Mouse (Mus musculus) midbrain, embryonic 12.5 days (tissue): Measurements from ENCODE around the gene 0610010F05Rik. TPM values are rescaled to one million over a fixed set of nuclear protein-coding genes. Genes with fewer than 3 reads are reported as not detected.
A peak's percentile ranks its signal among the peaks of the same experiment; 100 is the strongest.

Experiments used
- ATAC-seq: fragments of 200-750 bp; cut with Nextera tagmentation; 2 replicates; pipeline ENCODE4 v1.8.0; 2017; ENCODE audit warnings: low read depth, moderate TSS enrichment, moderate library complexity; ENCODE audit not compliant: low FRiP score
- H3K27ac ChIP-seq: fragments of 300-500 bp; sonication (generic); replicated peaks from 2 replicates; pipeline ENCODE4 v1.5.1; 2016; ENCODE audit warnings: mild to moderate bottlenecking
- H3K27me3 ChIP-seq: fragments of 300-500 bp; sonication (generic); 2 replicates; pipeline ENCODE4 v1.6.1; 2016; ENCODE audit warnings: mild to moderate bottlenecking
- H3K36me3 ChIP-seq: fragments of 300-500 bp; sonication (generic); 2 replicates; pipeline ENCODE4 v1.6.1; 2016
- H3K4me1 ChIP-seq: fragments of 300-500 bp; sonication (generic); 2 replicates; pipeline ENCODE4 v1.6.1; 2016
- H3K4me2 ChIP-seq: fragments of 300-500 bp; sonication (generic); replicated peaks from 2 replicates; pipeline ENCODE4 v1.6.1; 2016; ENCODE audit warnings: mild to moderate bottlenecking, moderate library complexity
- H3K4me3 ChIP-seq: fragments of 300-500 bp; sonication (generic); 2 replicates; pipeline ENCODE4 v1.5.1; 2016; ENCODE audit warnings: mild to moderate bottlenecking
- H3K9ac ChIP-seq: fragments of 300-500 bp; sonication (generic); replicated peaks from 2 replicates; pipeline ENCODE4 v1.6.1; 2016; ENCODE audit warnings: mild to moderate bottlenecking, moderate library complexity
- H3K9me3 ChIP-seq: fragments of 300-500 bp; sonication (generic); 2 replicates; pipeline ENCODE4 v1.6.1; 2016; ENCODE audit warnings: mild to moderate bottlenecking
- WGBS: fragments of 180-500 bp; shearing (Covaris S2); methylation state at CpG from one replicate; pipeline ENCODE4 v1.1.7; 2016; 5-methylcytosine and 5-hydroxymethylcytosine counted together
- polyA plus RNA-seq: library from polyadenylated mRNA; unstranded; fragments of >200 nt; fragmentation: Nextera tagmentation; extraction: Ambion mirVana; gene quantifications from 2 replicates; pipeline ENCODE4 v1.2.1, GENCODE M21; 2016

Gene 0610010F05Rik
- polyA plus RNA-seq = 78.2 and 90.4 TPM in 2 replicates

- WGBS = under 1% methylated on average over 85 of the region's 103 CpGs
- H3K9me3 ChIP-seq = no peaks in the 10 kb centered on the region
Measured at GRCm38 (mm10) chr11:23632945-23633878, at the start of gene 0610010F05Rik. TSS of gene 0610010F05Rik (minus strand) at chr11:23633639.

GRCm38 (mm10) chr11:23682561-23682960 lies 49.1 kb upstream of the 0610010F05Rik start:
- no peak overlapping the region for H3K4me3 ChIP-seq
- H3K36me3 ChIP-seq = peaks cover 33% of the 10 kb centered on the region
- WGBS = 91% methylated on average over 5 of the region's 5 CpGs

More at GRCm38 (mm10) chr11:23632945-23633878, at the start of gene 0610010F05Rik:
- Histone ChIP-seq H3K36me3 (peaks cover 12% of the 10 kb centered on the region; the same call in 1 of the 2 replicates), H3K27me3 (no peaks in the 10 kb centered on the region), H3K9ac (peak within 1 kb of the TSS; percentile 87), H3K4me1 (peaks cover 12% of the 10 kb centered on the region; the same call in 1 of the 2 replicates), H3K27ac (peak within 1 kb of the TSS; percentile 95), H3K4me2 (peak within 1 kb of the TSS; percentile 62), H3K4me3 (peak within 1 kb of the TSS; percentile 79)
- peak; percentile 100 for ATAC-seq

GRCm38 (mm10) chr11:23680435-23680950 lies 47.1 kb upstream of the 0610010F05Rik start:
- Histone ChIP-seq H3K9me3 (no peaks in the 10 kb centered on the region), H3K4me2 (no peak overlapping the region), H3K4me1 (no peaks in the 10 kb centered on the region), H3K27me3 (no peaks in the 10 kb centered on the region), H3K36me3 (peaks cover 50% of the 10 kb centered on the region), H3K9ac (no peak overlapping the region), H3K4me3 (no peak overlapping the region), H3K27ac (no peak overlapping the region)
- no peak for ATAC-seq
- WGBS = 90% methylated on average over 6 of the region's 6 CpGs

More at GRCm38 (mm10) chr11:23682561-23682960, 49.1 kb upstream of the 0610010F05Rik start:
- Histone ChIP-seq H3K9me3 (no peaks in the 10 kb centered on the region), H3K27me3 (no peaks in the 10 kb centered on the region), H3K4me2 (no peak overlapping the region), H3K9ac (no peak overlapping the region), H3K4me1 (no peaks in the 10 kb centered on the region), H3K27ac (no peak overlapping the region)
- no peak for ATAC-seq

GRCm38 (mm10) chr11:23679044-23679642 lies 45.7 kb upstream of the 0610010F05Rik start:
- no peak overlapping the region for H3K27ac ChIP-seq
- no peak overlapping the region for H3K4me2 ChIP-seq
- H3K4me1 ChIP-seq = no peaks in the 10 kb centered on the region
- H3K4me3 ChIP-seq = no peak overlapping the region
- no peaks in the 10 kb centered on the region for H3K27me3 ChIP-seq
- 49% methylated on average over 3 of the region's 3 CpGs for WGBS
- peak; percentile 44 for ATAC-seq
- peaks cover 62% of the 10 kb centered on the region for H3K36me3 ChIP-seq
- no peaks in the 10 kb centered on the region for H3K9me3 ChIP-seq
- no peak overlapping the region for H3K9ac ChIP-seq

GRCm38 (mm10) chr11:23676100-23676499 lies 42.7 kb upstream of the 0610010F05Rik start:
- 90% methylated on average over 5 of the region's 5 CpGs for WGBS
- no peak for ATAC-seq
- no peak overlapping the region for H3K4me2 ChIP-seq
- H3K4me3 ChIP-seq = no peak overlapping the region
- H3K36me3 ChIP-seq = peaks cover 73% of the 10 kb centered on the region
- H3K27me3 ChIP-seq = no peaks in the 10 kb centered on the region
- no peak overlapping the region for H3K9ac ChIP-seq
- H3K4me1 ChIP-seq = no peaks in the 10 kb centered on the region
- no peak overlapping the region for H3K27ac ChIP-seq
- no peaks in the 10 kb centered on the region for H3K9me3 ChIP-seq

- Histone ChIP-seq H3K9me3 (no peaks in the 10 kb centered on the region), H3K9ac (no peak overlapping the region), H3K27ac (no peak overlapping the region), H3K4me2 (no peak overlapping the region), H3K4me1 (0 out of 2 replicates have a peak, but pooled peaks cover 3% of the 10 kb centered on the region), H3K4me3 (no peak overlapping the region), H3K36me3 (peaks cover 44% of the 10 kb centered on the region), H3K27me3 (no peaks in the 10 kb centered on the region)
- ATAC-seq = no peak
- 86% methylated on average over 4 of the region's 4 CpGs for WGBS
Measured at GRCm38 (mm10) chr11:23672256-23672749, 38.9 kb upstream of the 0610010F05Rik start.

GRCm38 (mm10) chr11:23667128-23667527 lies 33.7 kb upstream of the 0610010F05Rik start:
- H3K27me3 ChIP-seq = no peaks in the 10 kb centered on the region
- H3K4me2 ChIP-seq = peak overlapping the region; percentile 58
- no peaks in the 10 kb centered on the region for H3K36me3 ChIP-seq
- 63% methylated on average over 3 of the region's 3 CpGs for WGBS
- peak overlapping the region; percentile 79 for H3K4me3 ChIP-seq
- no peak for ATAC-seq
- no peak overlapping the region for H3K27ac ChIP-seq
- H3K9me3 ChIP-seq = no peaks in the 10 kb centered on the region
- H3K4me1 ChIP-seq = peaks cover 12% of the 10 kb centered on the region
- H3K9ac ChIP-seq = no peak overlapping the region

GRCm38 (mm10) chr11:23666526-23666925 lies 33.1 kb upstream of the 0610010F05Rik start:
- Histone ChIP-seq H3K27me3 (no peaks in the 10 kb centered on the region), H3K4me2 (peak overlapping the region; percentile 58), H3K4me3 (peak overlapping the region; percentile 79), H3K9ac (peak overlapping the region; percentile 67), H3K27ac (peak overlapping the region; percentile 92), H3K4me1 (peaks cover 12% of the 10 kb centered on the region), H3K36me3 (no peaks in the 10 kb centered on the region), H3K9me3 (no peaks in the 10 kb centered on the region)
- WGBS = 10% methylated on average over 5 of the region's 5 CpGs
- no peak for ATAC-seq

GRCm38 (mm10) chr11:23665798-23666501 lies 32.5 kb upstream of the 0610010F05Rik start, which contains the start of gene Pex13:
TSS of gene Pex13 (minus strand) at chr11:23665959.
- Histone ChIP-seq H3K4me3 (peak within 1 kb of the TSS; percentile 79), H3K4me2 (peak within 1 kb of the TSS; percentile 58), H3K27ac (peak within 1 kb of the TSS; percentile 92), H3K36me3 (no peaks in the 10 kb centered on the region), H3K9ac (peak within 1 kb of the TSS; percentile 91), H3K27me3 (no peaks in the 10 kb centered on the region), H3K9me3 (no peaks in the 10 kb centered on the region), H3K4me1 (peaks cover 12% of the 10 kb centered on the region)
- under 1% methylated on average over 49 of the region's 49 CpGs for WGBS
- ATAC-seq = peak; percentile 99

- H3K4me3 ChIP-seq = peak within 1 kb of the TSS; percentile 79
- H3K27ac ChIP-seq = peak within 1 kb of the TSS; percentile 92
- H3K4me2 ChIP-seq = peak within 1 kb of the TSS; percentile 58
- ATAC-seq = no peak; the same call in 1 of the 2 replicates
- no peaks in the 10 kb centered on the region for H3K9me3 ChIP-seq
- H3K9ac ChIP-seq = peak within 1 kb of the TSS; percentile 91
- no peaks in the 10 kb centered on the region for H3K36me3 ChIP-seq
- peaks cover 12% of the 10 kb centered on the region for H3K4me1 ChIP-seq
- H3K27me3 ChIP-seq = no peaks in the 10 kb centered on the region
- WGBS = under 1% methylated on average over 39 of the region's 40 CpGs
Measured at GRCm38 (mm10) chr11:23665311-23665786, 31.9 kb upstream of the 0610010F05Rik start, which contains the start of gene Pus10. TSS of gene Pus10 (plus strand) at chr11:23665674.

- H3K36me3 ChIP-seq = no peaks in the 10 kb centered on the region
- H3K27ac ChIP-seq = no peak overlapping the region
- H3K4me3 ChIP-seq = no peak overlapping the region
- H3K4me2 ChIP-seq = no peak overlapping the region
- peaks cover 12% of the 10 kb centered on the region for H3K4me1 ChIP-seq
- no peak for ATAC-seq
- H3K9me3 ChIP-seq = no peaks in the 10 kb centered on the region
- no peaks in the 10 kb centered on the region for H3K27me3 ChIP-seq
- H3K9ac ChIP-seq = no peak overlapping the region
Measured at GRCm38 (mm10) chr11:23664232-23664631, 30.8 kb upstream of the 0610010F05Rik start.
